Mouse (Mus musculus): ENCODE results near the gene Sergef.
A peak's percentile ranks its signal among the peaks of the same experiment; 100 is the strongest.

Sergef gene

GRCm38 (mm10) chr7:46578091-46578490 is 61.5 kb downstream of the Sergef start:
- no peak for DNase-seq (ENCODE audit: inconsistent age in 2 of 2, low spot score in 1 of 2)

DNA sequence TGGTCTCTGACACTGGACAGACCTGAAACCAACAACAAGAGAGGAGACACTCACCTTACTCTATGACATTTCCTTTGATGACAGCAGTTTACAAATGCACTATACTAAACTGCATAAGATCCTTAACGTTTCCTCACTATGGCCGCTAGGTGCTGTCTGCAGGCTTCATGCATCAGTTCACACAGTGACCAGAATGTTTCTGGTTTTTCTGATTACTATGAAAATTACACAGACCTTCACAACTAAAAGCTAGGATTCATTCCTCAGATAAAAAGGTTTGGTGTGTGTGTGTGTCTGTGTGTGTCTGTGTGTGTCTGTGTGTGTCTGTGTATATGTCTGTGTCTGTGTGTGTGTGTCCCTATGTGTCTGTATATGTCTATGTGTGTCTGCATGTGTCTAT is 63.7 kb downstream of the Sergef start:
- DNase-seq (ENCODE audit: inconsistent age in 2 of 2, low spot score in 1 of 2): no peak

GRCm38 (mm10) chr7:46572803-46573594 is 66.6 kb downstream of the Sergef start:
- DNase-seq (ENCODE audit: inconsistent age in 2 of 2, low spot score in 1 of 2): no peak

GRCm38 (mm10) chr7:46569509-46569908 is 70.1 kb downstream of the Sergef start:
- DNase-seq (ENCODE audit: inconsistent age in 2 of 2, low spot score in 1 of 2): peak; percentile 41 to 84

- DNase-seq (ENCODE audit: inconsistent age in 2 of 2, low spot score in 1 of 2): no peak
These were observed 73.1 kb downstream of the Sergef start for GRCm38 (mm10) chr7:46566318-46567007.

DNA sequence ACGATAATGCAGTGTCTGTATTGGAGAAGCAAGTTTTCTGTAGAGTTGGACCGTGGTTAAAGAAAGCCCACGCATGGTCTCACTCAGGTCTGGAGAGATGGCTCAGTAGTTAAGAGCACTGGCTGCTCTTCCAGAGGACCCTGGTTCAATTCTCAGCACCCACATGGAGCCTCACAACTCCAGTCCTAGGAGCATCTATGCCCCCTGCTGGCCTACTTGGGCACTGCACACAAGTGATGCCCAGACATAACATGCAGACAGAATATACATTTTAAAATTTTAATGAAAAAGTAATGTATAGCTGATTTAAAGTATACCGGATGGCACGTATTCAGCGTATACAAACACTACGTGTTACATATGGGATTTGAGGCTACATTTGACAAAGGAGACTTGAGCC is 74.2 kb downstream of the Sergef start:
- DNase-seq (ENCODE audit: inconsistent age in 2 of 2, low spot score in 1 of 2): no peak

DNA sequence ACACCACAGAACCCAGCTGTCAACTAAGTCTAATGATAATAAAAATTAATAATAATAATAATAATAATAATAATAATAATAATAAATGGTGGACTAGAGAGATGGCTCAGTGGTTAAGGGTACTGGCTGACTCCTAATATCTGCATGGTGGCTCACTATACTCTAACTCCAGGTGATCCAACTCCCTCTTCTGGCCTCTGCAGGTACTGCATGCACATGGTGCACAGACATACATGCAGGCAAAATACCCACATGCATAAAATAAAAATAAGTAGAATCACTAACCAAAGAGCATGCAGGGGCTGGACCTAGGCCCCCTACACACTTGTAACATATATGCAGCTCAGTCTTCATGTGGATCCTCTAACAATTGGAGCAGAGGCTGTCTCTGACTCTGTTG is 75.8 kb downstream of the Sergef start:
- DNase-seq (ENCODE audit: inconsistent age in 2 of 2, low spot score in 1 of 2): no peak

GRCm38 (mm10) chr7:46560061-46560460 is 79.5 kb downstream of the Sergef start:
- no peak for DNase-seq (ENCODE audit: inconsistent age in 2 of 2, low spot score in 1 of 2)

DNA sequence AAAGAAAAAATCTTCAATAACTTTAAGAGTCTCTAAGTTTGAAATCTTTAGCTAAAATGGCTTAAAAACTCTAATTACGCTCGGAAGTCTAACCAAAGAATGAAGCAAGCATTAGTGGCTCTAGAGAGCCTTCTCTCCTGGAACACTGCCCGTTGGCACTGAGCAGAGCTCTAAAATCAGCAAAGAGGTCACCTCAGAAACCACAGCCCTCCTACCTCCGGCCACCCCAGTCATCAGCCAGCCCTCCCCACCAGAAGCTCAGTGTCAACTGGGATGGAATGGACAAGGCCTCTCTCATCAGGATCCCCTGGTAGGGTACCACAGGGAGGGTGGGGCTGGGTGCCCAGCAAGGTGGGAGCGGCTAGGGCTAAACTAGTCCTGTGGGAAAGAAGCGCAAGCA is 80.0 kb downstream of the Sergef start:
- DNase-seq (ENCODE audit: inconsistent age in 2 of 2, low spot score in 1 of 2): peak; percentile 51 to 87

DNA sequence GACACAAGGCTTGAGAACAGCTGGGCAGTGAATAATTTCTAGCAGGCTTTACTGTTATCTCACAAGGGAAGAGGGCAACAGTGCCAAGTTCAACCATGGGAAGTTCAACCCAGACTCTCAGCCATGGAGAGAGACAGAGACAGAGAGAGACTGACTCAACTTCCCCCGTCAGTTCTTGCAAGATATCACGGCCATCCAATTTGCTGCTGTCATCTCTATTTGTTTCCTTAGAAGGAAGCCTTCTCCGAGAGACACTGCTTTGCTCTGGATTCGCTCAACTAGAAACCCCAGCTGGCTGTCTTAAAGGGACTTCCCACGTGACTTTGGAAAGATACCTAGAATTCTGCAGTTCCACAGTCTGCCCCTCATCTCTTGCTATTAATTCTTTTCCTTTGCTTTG is 80.6 kb downstream of the Sergef start:
- no peak for DNase-seq (ENCODE audit: inconsistent age in 2 of 2, low spot score in 1 of 2)

- no peak for DNase-seq (ENCODE audit: inconsistent age in 2 of 2, low spot score in 1 of 2)
These were observed 81.6 kb downstream of the Sergef start for GRCm38 (mm10) chr7:46557996-46558395.

DNA sequence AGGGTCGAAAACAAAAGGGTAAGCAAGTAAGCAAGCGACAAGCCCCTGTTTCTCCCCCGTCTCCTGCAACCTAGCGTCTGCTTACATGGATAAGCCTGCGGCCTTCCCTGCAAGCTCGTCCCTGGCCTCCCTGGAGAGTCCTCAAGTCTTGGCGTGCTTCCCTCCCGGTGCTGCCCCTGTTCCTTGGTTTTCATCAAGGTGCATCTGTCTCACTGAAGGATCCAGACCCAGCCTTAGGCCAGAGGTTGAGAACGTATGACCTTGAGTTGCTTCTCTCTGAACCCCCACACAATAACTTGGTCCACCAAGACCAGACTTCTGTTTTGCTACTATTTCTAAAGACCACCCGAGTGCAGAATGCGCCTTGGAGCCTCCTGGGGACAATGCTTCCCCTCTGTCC is 82.2 kb downstream of the Sergef start:
- DNase-seq (ENCODE audit: inconsistent age in 2 of 2, low spot score in 1 of 2): no peak

- DNase-seq (ENCODE audit: inconsistent age in 2 of 2, low spot score in 1 of 2): no peak
These were observed 83.1 kb downstream of the Sergef start for GRCm38 (mm10) chr7:46556358-46557118.

- DNase-seq (ENCODE audit: inconsistent age in 2 of 2, low spot score in 1 of 2): peak; percentile 59 to 81
These were observed 83.9 kb downstream of the Sergef start for GRCm38 (mm10) chr7:46555731-46556130.

GRCm38 (mm10) chr7:46554855-46555254 is 84.8 kb downstream of the Sergef start:
- DNase-seq (ENCODE audit: inconsistent age in 2 of 2, low spot score in 1 of 2): no peak

DNA sequence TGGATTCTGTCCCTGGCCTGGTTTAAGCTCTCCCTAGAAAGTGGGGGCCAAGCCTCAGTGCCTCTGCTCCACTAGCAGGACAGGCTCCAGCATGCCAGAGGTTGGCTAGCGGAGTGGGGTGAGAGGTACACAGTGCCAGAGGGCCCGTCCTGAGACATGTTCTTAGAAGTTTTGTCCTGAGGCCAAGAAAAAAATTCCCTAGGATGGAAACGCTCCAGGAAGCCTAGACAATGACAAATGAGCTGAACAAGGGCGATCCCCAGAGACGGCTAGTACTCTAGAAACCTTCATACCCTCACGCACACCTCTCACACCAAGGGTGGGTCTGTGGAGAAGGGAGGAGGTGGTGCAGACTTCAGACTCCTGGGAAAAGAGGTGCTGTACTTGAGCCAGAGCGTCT is 85.6 kb downstream of the Sergef start:
- peak; percentile 63 to 91 for DNase-seq (ENCODE audit: inconsistent age in 2 of 2, low spot score in 1 of 2)

- DNase-seq (ENCODE audit: inconsistent age in 2 of 2, low spot score in 1 of 2): peak; percentile 60 to 91
These were observed 87.5 kb downstream of the Sergef start for GRCm38 (mm10) chr7:46551935-46552752.

GRCm38 (mm10) chr7:46551173-46551572 is 88.4 kb downstream of the Sergef start:
- DNase-seq (ENCODE audit: inconsistent age in 2 of 2, low spot score in 1 of 2): no peak

DNA sequence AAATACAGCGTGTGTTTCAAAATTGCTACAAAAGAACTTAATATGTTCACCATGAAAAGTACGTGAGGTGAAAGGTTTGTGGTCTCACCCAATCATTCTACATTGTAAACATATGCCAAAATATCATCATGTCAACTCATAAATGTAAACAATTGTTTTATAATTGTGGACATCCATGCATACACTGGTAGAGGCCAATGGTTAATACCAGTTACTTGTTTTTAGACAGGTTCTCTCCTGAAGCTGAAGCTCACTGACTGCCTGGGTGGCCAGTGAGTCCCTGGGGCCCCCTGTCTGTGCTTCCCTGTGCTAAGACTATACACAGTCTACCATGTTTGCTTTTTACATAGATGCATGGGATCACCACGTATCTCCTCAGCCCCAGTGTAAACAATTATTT is 91.5 kb downstream of the Sergef start:
- no peak for DNase-seq (ENCODE audit: inconsistent age in 2 of 2, low spot score in 1 of 2)

- no peak for DNase-seq (ENCODE audit: inconsistent age in 2 of 2, low spot score in 1 of 2)
These were observed 92.0 kb downstream of the Sergef start for GRCm38 (mm10) chr7:46547642-46548041.

- DNase-seq (ENCODE audit: inconsistent age in 2 of 2, low spot score in 1 of 2): no peak
These were observed 93.1 kb downstream of the Sergef start for GRCm38 (mm10) chr7:46546539-46546938.

Measured in adrenal gland, adult (tissue).